Mouse (Mus musculus): ENCODE data around the gene Spast. TPM values are rescaled to one million over a fixed set of nuclear protein-coding genes. Genes with fewer than 3 reads are reported as not detected.

The Spast gene
- polyA plus RNA-seq, 1 experiment from 2014 or later, result 13.9 TPM

GRCm38 (mm10) chr17:74305616-74306015 lies 33.2 kb upstream of the Spast start:
- TF ChIP-seq CTCF (IDR thresholded peaks at IDR 0.05; ENCODE audit: low read depth), result no peak
- no peak overlapping the region for H3K4me3 ChIP-seq (replicated peaks; ENCODE audit: low read depth, low read length)
- ATAC-seq (replicated peaks; ENCODE audit: low FRiP score, low read depth), result no peak
- DNase-seq (ENCODE audit: low spot score), result no peak
- no peak overlapping the region for H3K9ac ChIP-seq (ENCODE audit: low read depth, low read length)
- no peaks in the 10 kb centered on the region for H3K9me3 ChIP-seq (replicated peaks; ENCODE audit: low read length)
- H3K36me3 ChIP-seq (ENCODE audit: insufficient read depth, low read length), result peaks cover 17% of the 10 kb centered on the region
- H3K4me1 ChIP-seq (replicated peaks; ENCODE audit: insufficient read depth, low read length), result no peaks in the 10 kb centered on the region
- WGBS, result 89% methylated on average over 4 of the region's 4 CpGs
- H3K4me2 ChIP-seq (ENCODE audit: low read length), result no peak overlapping the region
- no peak overlapping the region for H3K27ac ChIP-seq
- no peaks in the 10 kb centered on the region for H3K27me3 ChIP-seq (ENCODE audit: insufficient read depth, low read length)

GRCm38 (mm10) chr17:74306021-74306420 lies 32.8 kb upstream of the Spast start:
- no peak overlapping the region for H3K4me2 ChIP-seq (ENCODE audit: low read length)
- H3K4me1 ChIP-seq (replicated peaks; ENCODE audit: insufficient read depth, low read length), result no peaks in the 10 kb centered on the region
- no peaks in the 10 kb centered on the region for H3K9me3 ChIP-seq (replicated peaks; ENCODE audit: low read length)
- no peak for TF ChIP-seq CTCF (IDR thresholded peaks at IDR 0.05; ENCODE audit: low read depth)
- 89% methylated on average over 1 of the region's 1 CpGs for WGBS
- DNase-seq (ENCODE audit: low spot score), result no peak
- H3K27ac ChIP-seq, result no peak overlapping the region
- H3K4me3 ChIP-seq (replicated peaks; ENCODE audit: low read depth, low read length), result no peak overlapping the region
- H3K36me3 ChIP-seq (ENCODE audit: insufficient read depth, low read length), result peaks cover 17% of the 10 kb centered on the region
- no peaks in the 10 kb centered on the region for H3K27me3 ChIP-seq (ENCODE audit: insufficient read depth, low read length)
- H3K9ac ChIP-seq (ENCODE audit: low read depth, low read length), result no peak overlapping the region
- no peak for ATAC-seq (replicated peaks; ENCODE audit: low FRiP score, low read depth)

- Histone ChIP-seq H3K36me3 (ENCODE audit: insufficient read depth, low read length) (0 out of 2 replicates have a peak, but pooled peaks cover 5% of the 10 kb centered on the region), H3K4me3 (replicated peaks; ENCODE audit: low read depth, low read length) (peak overlapping the region; percentile 81), H3K9ac (ENCODE audit: low read depth, low read length) (peak overlapping the region; percentile 75), H3K27ac (peak overlapping the region; percentile 87), H3K4me1 (replicated peaks; ENCODE audit: insufficient read depth, low read length) (peaks cover 4% of the 10 kb centered on the region; the same call in 1 of the 2 replicates), H3K9me3 (replicated peaks; ENCODE audit: low read length) (no peaks in the 10 kb centered on the region), H3K27me3 (ENCODE audit: insufficient read depth, low read length) (no peaks in the 10 kb centered on the region), H3K4me2 (ENCODE audit: low read length) (peak overlapping the region; percentile 84)
- ATAC-seq (replicated peaks; ENCODE audit: low FRiP score, low read depth), result no peak
- WGBS, result under 1% methylated on average over 42 of the region's 45 CpGs
- TF ChIP-seq CTCF (IDR thresholded peaks at IDR 0.05; ENCODE audit: low read depth), result no peak
- peak; percentile 39 for DNase-seq (ENCODE audit: low spot score)
Observed at GRCm38 (mm10) chr17:74315445-74316308, 23.1 kb upstream of the Spast start.

GRCm38 (mm10) chr17:74316309-74316863 lies 22.4 kb upstream of the Spast start:
- DNase-seq (ENCODE audit: low spot score) (peak; percentile 94), ATAC-seq (replicated peaks; ENCODE audit: low FRiP score, low read depth) (peak; percentile 96)
- Histone ChIP-seq H3K4me3 (replicated peaks; ENCODE audit: low read depth, low read length) (peak overlapping the region; percentile 81), H3K27ac (peak overlapping the region; percentile 87), H3K9ac (ENCODE audit: low read depth, low read length) (peak overlapping the region; percentile 75), H3K9me3 (replicated peaks; ENCODE audit: low read length) (no peaks in the 10 kb centered on the region), H3K4me2 (ENCODE audit: low read length) (peak overlapping the region; percentile 84), H3K27me3 (ENCODE audit: insufficient read depth, low read length) (no peaks in the 10 kb centered on the region), H3K36me3 (ENCODE audit: insufficient read depth, low read length) (0 out of 2 replicates have a peak, but pooled peaks cover 5% of the 10 kb centered on the region), H3K4me1 (replicated peaks; ENCODE audit: insufficient read depth, low read length) (peaks cover 4% of the 10 kb centered on the region; the same call in 1 of the 2 replicates)
- TF ChIP-seq CTCF (IDR thresholded peaks at IDR 0.05; ENCODE audit: low read depth), result peak; percentile 37; the same call in 1 of the 2 replicates
- WGBS, result under 1% methylated on average over 48 of the region's 48 CpGs

GRCm38 (mm10) chr17:74318721-74319120 lies 20.1 kb upstream of the Spast start:
- 95% methylated on average over 6 of the region's 6 CpGs for WGBS
- no peak overlapping the region for H3K9ac ChIP-seq (ENCODE audit: low read depth, low read length)
- no peak for DNase-seq (ENCODE audit: low spot score)

GRCm38 (mm10) chr17:74322400-74323054 lies 16.3 kb upstream of the Spast start:
- ATAC-seq (replicated peaks; ENCODE audit: low FRiP score, low read depth) (no peak), DNase-seq (ENCODE audit: low spot score) (no peak)
- H3K9ac ChIP-seq (ENCODE audit: low read depth, low read length), result no peak overlapping the region
- H3K27me3 ChIP-seq (ENCODE audit: insufficient read depth, low read length), result no peaks in the 10 kb centered on the region
- no peaks in the 10 kb centered on the region for H3K36me3 ChIP-seq (ENCODE audit: insufficient read depth, low read length)
- no peaks in the 10 kb centered on the region for H3K9me3 ChIP-seq (replicated peaks; ENCODE audit: low read length)
- no peak overlapping the region for H3K27ac ChIP-seq
- WGBS, result 42% methylated on average over 5 of the region's 5 CpGs
- H3K4me2 ChIP-seq (ENCODE audit: low read length), result no peak overlapping the region
- H3K4me3 ChIP-seq (replicated peaks; ENCODE audit: low read depth, low read length), result no peak overlapping the region
- no peaks in the 10 kb centered on the region for H3K4me1 ChIP-seq (replicated peaks; ENCODE audit: insufficient read depth, low read length)
- TF ChIP-seq CTCF (IDR thresholded peaks at IDR 0.05; ENCODE audit: low read depth), result peak; percentile 53; the same call in 1 of the 2 replicates

More at GRCm38 (mm10) chr17:74318721-74319120, 20.1 kb upstream of the Spast start:
- Histone ChIP-seq H3K9me3 (replicated peaks; ENCODE audit: low read length) (no peaks in the 10 kb centered on the region), H3K4me2 (ENCODE audit: low read length) (no peak overlapping the region), H3K36me3 (ENCODE audit: insufficient read depth, low read length) (no peaks in the 10 kb centered on the region), H3K27ac (no peak overlapping the region), H3K4me1 (replicated peaks; ENCODE audit: insufficient read depth, low read length) (peaks cover 4% of the 10 kb centered on the region; the same call in 1 of the 2 replicates), H3K4me3 (replicated peaks; ENCODE audit: low read depth, low read length) (no peak overlapping the region), H3K27me3 (ENCODE audit: insufficient read depth, low read length) (no peaks in the 10 kb centered on the region)
- TF ChIP-seq CTCF (IDR thresholded peaks at IDR 0.05; ENCODE audit: low read depth), result peak; percentile 36
- no peak for ATAC-seq (replicated peaks; ENCODE audit: low FRiP score, low read depth)
